Mouse (Mus musculus) embryonic facial prominence, embryonic 11.5 days (tissue): ENCODE measurements around the gene Nmb. TPM values are rescaled to one million over a fixed set of nuclear protein-coding genes. Genes with fewer than 3 reads are reported as not detected.

ENCODE experiments used
- polyA plus RNA-seq: library from polyadenylated mRNA; unstranded; fragments of >200 nt; fragmentation: Nextera tagmentation; extraction: Ambion mirVana; gene quantifications from 2 replicates; pipeline ENCODE4 v1.2.1, GENCODE M21; 2014

Nmb gene
- polyA plus RNA-seq, 1 experiment from 2014 or later = 7.3 TPM

Other genes starting within 250 kb of the Nmb start
- 8.4 and 9.7 TPM in 2 replicates for gene Crtc3, start 216.2 kb downstream of the Nmb start, polyA plus RNA-seq
- 30.4 and 32.6 TPM in 2 replicates for gene Iqgap1, start 79.1 kb downstream of the Nmb start, polyA plus RNA-seq
- gene Zscan2, start 44.2 kb downstream of the Nmb start, polyA plus RNA-seq = 4.5 and 5.4 TPM in 2 replicates
- 33.0 and 38.8 TPM in 2 replicates for gene Wdr73, start 3.8 kb downstream of the Nmb start, polyA plus RNA-seq
- gene Sec11a, start 42.7 kb upstream of the Nmb start, polyA plus RNA-seq = 220 and 231 TPM in 2 replicates
- 10.2 and 10.9 TPM in 2 replicates for gene Zfp592, start 88.6 kb upstream of the Nmb start, polyA plus RNA-seq
- gene Alpk3, start 152.5 kb upstream of the Nmb start, polyA plus RNA-seq = 0.17 and 0.35 TPM in 2 replicates
- 0.07 TPM in 1 of 2 replicates, not detected in the other for gene Slc28a1, start 209.7 kb upstream of the Nmb start, polyA plus RNA-seq